In the genomic region with DNA sequence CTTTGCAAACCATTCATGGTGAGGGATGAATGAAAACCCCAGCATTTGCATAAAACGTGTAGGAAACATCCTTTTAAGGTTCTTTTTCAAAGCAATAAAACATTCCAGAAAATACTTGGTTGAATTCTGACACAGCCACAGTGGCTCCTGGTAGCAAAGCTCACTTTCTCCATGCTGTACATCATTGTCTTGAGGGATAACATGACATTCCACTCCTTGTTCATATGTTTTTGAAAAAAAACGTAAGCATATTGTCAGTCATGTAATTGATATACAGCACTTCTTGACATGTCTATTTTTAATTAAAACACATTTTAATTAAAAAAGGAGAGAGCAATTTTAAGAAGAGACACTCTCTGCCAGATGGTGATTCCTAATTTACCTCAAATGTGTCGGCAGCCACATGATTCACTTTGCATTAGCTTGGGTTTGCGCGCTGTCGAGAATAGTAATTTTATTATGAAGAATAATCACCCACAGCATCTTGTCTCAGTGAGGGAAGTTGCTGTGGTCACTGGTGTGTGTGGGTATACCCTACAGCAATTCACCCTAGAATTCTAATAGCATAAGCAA, we compare ENCODE assay signal across 17 mouse cellular contexts.
DNase-seq lines count a peak whose midpoint lies in the region; ATAC-seq and TF ChIP-seq lines count a peak whose summit lies in the region.
"Had no signal": no experiment of that assay in that cellular context is flagged by ENCODE, and none has a peak within 500 bp of the region (broad histone marks: within the 10 kb centered on the region; RNA-seq: fewer than 3 reads in every experiment).

No protein-coding gene starts in this region.

- no peak overlapping the region for H3K9ac ChIP-seq in forebrain, embryonic 14.5 days (ENCODE audit: low read length)
- no peak overlapping the region for H3K9ac ChIP-seq in forebrain, embryonic 11.5 days (ENCODE audit: low read length)
- no peak overlapping the region for H3K9ac ChIP-seq in hindbrain, embryonic 14.5 days
- no peak overlapping the region for H3K9ac ChIP-seq in hindbrain, embryonic 11.5 days (ENCODE audit: low read depth, low read length)
- H3K9ac ChIP-seq: heart, embryonic 13.5 days; hindbrain, embryonic 12.5 days had no signal

- H3K27ac ChIP-seq in forebrain, embryonic 14.5 days (ENCODE audit: low read depth, low read length): no peak overlapping the region
- H3K27ac ChIP-seq in forebrain, embryonic 11.5 days (ENCODE audit: low read depth, low read length): no peak overlapping the region
- H3K27ac ChIP-seq in hindbrain, embryonic 14.5 days: peak overlapping the region; percentile 32; the same call in 1 of the 2 replicates
- H3K27ac ChIP-seq in hindbrain, embryonic 11.5 days (ENCODE audit: low read depth, low read length): no peak overlapping the region
- H3K27ac ChIP-seq: heart, embryonic 13.5 days; hindbrain, embryonic 12.5 days; hindbrain, postnatal 0 days had no signal

- H3K4me3 ChIP-seq in forebrain, embryonic 14.5 days (ENCODE audit: low read depth, low read length): no peak overlapping the region
- no peak overlapping the region for H3K4me3 ChIP-seq in forebrain, embryonic 11.5 days (ENCODE audit: low read depth, low read length)
- H3K4me3 ChIP-seq in hindbrain, embryonic 14.5 days (replicated peaks; ENCODE audit: low read length): no peak overlapping the region
- no peak overlapping the region for H3K4me3 ChIP-seq in hindbrain, embryonic 11.5 days (ENCODE audit: low read depth, low read length)
- H3K4me3 ChIP-seq: heart, embryonic 13.5 days; hindbrain, embryonic 12.5 days had no signal

- peak; percentile 34; the same call in 1 of the 2 replicates for ATAC-seq in forebrain, embryonic 14.5 days
- ATAC-seq in forebrain, embryonic 11.5 days (replicated peaks; ENCODE audit: low FRiP score): no peak
- no peak for ATAC-seq in hindbrain, embryonic 14.5 days (ENCODE audit: low FRiP score)
- no peak for ATAC-seq in hindbrain, embryonic 11.5 days (ENCODE audit: low FRiP score)
- ATAC-seq: hindbrain, postnatal 0 days had no signal

- H3K4me2 ChIP-seq in forebrain, embryonic 14.5 days (ENCODE audit: low read length): no peak overlapping the region
- H3K4me2 ChIP-seq in forebrain, embryonic 11.5 days (ENCODE audit: low read depth, low read length, severe bottlenecking): no peak overlapping the region
- no peak overlapping the region for H3K4me2 ChIP-seq in hindbrain, embryonic 14.5 days (replicated peaks)
- no peak overlapping the region for H3K4me2 ChIP-seq in hindbrain, embryonic 11.5 days (replicated peaks; ENCODE audit: low read depth, low read length)
- H3K4me2 ChIP-seq: heart, embryonic 13.5 days; hindbrain, embryonic 12.5 days had no signal

- H3K9me3 ChIP-seq in forebrain, embryonic 14.5 days (replicated peaks; ENCODE audit: control insufficient read depth, low read length): no peaks in the 10 kb centered on the region
- H3K9me3 ChIP-seq in forebrain, embryonic 11.5 days (ENCODE audit: control insufficient read depth, low read length): no peaks in the 10 kb centered on the region
- H3K9me3 ChIP-seq in hindbrain, embryonic 14.5 days (ENCODE audit: control insufficient read depth, low read length): no peaks in the 10 kb centered on the region
- no peaks in the 10 kb centered on the region for H3K9me3 ChIP-seq in hindbrain, embryonic 11.5 days (ENCODE audit: control insufficient read depth, low read length)
- H3K9me3 ChIP-seq: heart, embryonic 13.5 days; hindbrain, embryonic 12.5 days had no signal

- TF ChIP-seq POLR2A in brain, embryonic 14.5 days (IDR thresholded peaks at IDR 0.05; ENCODE audit: borderline replicate concordance, extremely low read depth, insufficient read depth, insufficient read length, poor library complexity, severe bottlenecking): no peak

- 57% methylated on average over 6 of the region's 6 CpGs for WGBS in forebrain, embryonic 14.5 days
- 78% methylated on average over 6 of the region's 6 CpGs for WGBS in forebrain, embryonic 11.5 days
- 43% methylated on average over 6 of the region's 6 CpGs for WGBS in hindbrain, embryonic 14.5 days
- 71% methylated on average over 6 of the region's 6 CpGs for WGBS in hindbrain, embryonic 11.5 days

- TF ChIP-seq CTCF in brain, embryonic 14.5 days (IDR thresholded peaks at IDR 0.05; ENCODE audit: borderline replicate concordance, extremely low read depth, insufficient read depth, insufficient read length): no peak

- no peaks in the 10 kb centered on the region for H3K27me3 ChIP-seq in forebrain, embryonic 14.5 days (replicated peaks; ENCODE audit: control insufficient read depth, insufficient read depth, low read length)
- no peaks in the 10 kb centered on the region for H3K27me3 ChIP-seq in forebrain, embryonic 11.5 days (ENCODE audit: control insufficient read depth, insufficient read depth, low read length)
- H3K27me3 ChIP-seq in hindbrain, embryonic 14.5 days (ENCODE audit: control insufficient read depth, insufficient read depth, low read length): no peaks in the 10 kb centered on the region
- no peaks in the 10 kb centered on the region for H3K27me3 ChIP-seq in hindbrain, embryonic 11.5 days (ENCODE audit: control insufficient read depth, insufficient read depth, low read length)
- H3K27me3 ChIP-seq: heart, embryonic 13.5 days; hindbrain, embryonic 12.5 days had no signal

- no peaks in the 10 kb centered on the region for H3K4me1 ChIP-seq in forebrain, embryonic 14.5 days (ENCODE audit: control insufficient read depth, insufficient read depth, low read length)
- no peaks in the 10 kb centered on the region for H3K4me1 ChIP-seq in forebrain, embryonic 11.5 days (replicated peaks; ENCODE audit: control insufficient read depth, insufficient read depth, low read length)
- no peaks in the 10 kb centered on the region for H3K4me1 ChIP-seq in hindbrain, embryonic 14.5 days (replicated peaks; ENCODE audit: control insufficient read depth, insufficient read depth, low read length)
- H3K4me1 ChIP-seq in hindbrain, embryonic 11.5 days (replicated peaks; ENCODE audit: control insufficient read depth, insufficient read depth, low read length): no peaks in the 10 kb centered on the region

- H3K36me3 ChIP-seq in forebrain, embryonic 14.5 days (ENCODE audit: control insufficient read depth, insufficient read depth, low read length): no peaks in the 10 kb centered on the region
- H3K36me3 ChIP-seq in forebrain, embryonic 11.5 days (ENCODE audit: control insufficient read depth, insufficient read depth, low read length): no peaks in the 10 kb centered on the region
- no peaks in the 10 kb centered on the region for H3K36me3 ChIP-seq in hindbrain, embryonic 14.5 days (replicated peaks; ENCODE audit: control insufficient read depth, insufficient read depth)
- H3K36me3 ChIP-seq in hindbrain, embryonic 11.5 days (ENCODE audit: control insufficient read depth, insufficient read depth, low read length): no peaks in the 10 kb centered on the region
- H3K36me3 ChIP-seq: heart, embryonic 13.5 days; hindbrain, embryonic 12.5 days had no signal

- peak; percentile 61 for DNase-seq in forebrain, embryonic 14.5 days (ENCODE audit: low spot score)
- no peak for DNase-seq in forebrain, embryonic 11.5 days (ENCODE audit: low spot score)
- DNase-seq in hindbrain, embryonic 14.5 days (ENCODE audit: low spot score): no peak
- no peak for DNase-seq in hindbrain, embryonic 11.5 days (ENCODE audit: low spot score)
- DNase-seq in right cerebral cortex, adult 18-20 months: peak; percentile 18
- DNase-seq in right cerebral cortex, postnatal 4 days: no peak
- peak; percentile 65 for DNase-seq in brain, embryonic 14.5 days (ENCODE audit: low read depth)
- DNase-seq: adrenal gland, postnatal 10 days; cerebellum, adult 18-20 months; cerebellum, adult 9-11 months; cerebellum, postnatal 36 days; gastrocnemius, postnatal 36 days; heart, adult 11 months; heart, postnatal 36 days had no signal

Comparison
In these comparisons a context has a peak if more than half of its experiments do, and no peak if none do; other contexts are left out.
1. DNase-seq: peak in forebrain, embryonic 14.5 days (single experiment), right cerebral cortex, adult 18-20 months (single experiment) and brain, embryonic 14.5 days (single experiment); none in forebrain, embryonic 11.5 days (single experiment), hindbrain, embryonic 14.5 days (single experiment), hindbrain, embryonic 11.5 days (single experiment) and right cerebral cortex, postnatal 4 days (single experiment).